ENCODE assay signal across 10 mouse cellular contexts in genomic region chr1:36554633-36555399, GRCm38 (mm10). TPM values are rescaled to one million over a fixed set of nuclear protein-coding genes. Genes with fewer than 3 reads are reported as not detected.
DNase-seq lines count a peak whose midpoint lies in the region; ATAC-seq and TF ChIP-seq lines count a peak whose summit lies in the region.
"Had no signal": no experiment of that assay in that cellular context is flagged by ENCODE, and none has a peak within 500 bp of the region (broad histone marks: within the 10 kb centered on the region; RNA-seq: fewer than 3 reads in every experiment).

No protein-coding gene starts in this region.

- peak overlapping the region; percentile 94 for H3K4me2 ChIP-seq in forebrain, embryonic 15.5 days (replicated peaks)
- H3K4me2 ChIP-seq in midbrain, embryonic 16.5 days (ENCODE audit: low read length), result peak overlapping the region; percentile 90

- H3K4me1 ChIP-seq in forebrain, embryonic 15.5 days, result peaks cover 36% of the 10 kb centered on the region
- peaks cover 28% of the 10 kb centered on the region for H3K4me1 ChIP-seq in midbrain, embryonic 16.5 days (ENCODE audit: control insufficient read depth, insufficient read depth, low read length)

- WGBS in forebrain, embryonic 15.5 days, result 79% methylated on average over 21 of the region's 21 CpGs
- 74% methylated on average over 21 of the region's 21 CpGs for WGBS in midbrain, embryonic 16.5 days

- peak overlapping the region; percentile 100 for H3K9ac ChIP-seq in forebrain, embryonic 15.5 days (replicated peaks)
- peak overlapping the region; percentile 89 for H3K9ac ChIP-seq in midbrain, embryonic 16.5 days (ENCODE audit: low read depth, low read length)

- H3K36me3 ChIP-seq in forebrain, embryonic 15.5 days, result peaks cover 55% of the 10 kb centered on the region
- peaks cover 33% of the 10 kb centered on the region for H3K36me3 ChIP-seq in midbrain, embryonic 16.5 days (ENCODE audit: control insufficient read depth, insufficient read depth, low read length)

- H3K4me3 ChIP-seq in gastrocnemius, adult 2 months, result peak overlapping the region; percentile 91
- H3K4me3 ChIP-seq in forebrain, embryonic 15.5 days, result peak overlapping the region; percentile 79
- peak overlapping the region; percentile 68; the same call in 1 of the 2 replicates for H3K4me3 ChIP-seq in midbrain, embryonic 16.5 days (ENCODE audit: low read depth, low read length)

- H3K27ac ChIP-seq in gastrocnemius, adult 2 months, result peak overlapping the region; percentile 97
- 0 out of 2 replicates have a peak overlapping the region, but pooled peaks have one; percentile 2 for H3K27ac ChIP-seq in forebrain, embryonic 15.5 days (replicated peaks)
- peak overlapping the region; percentile 20; the same call in 1 of the 2 replicates for H3K27ac ChIP-seq in midbrain, embryonic 16.5 days (ENCODE audit: low read length)

- intact Hi-C loops in gastrocnemius, adult 2 months (cut with DNase I), result no loop called here

- no peak for DNase-seq in gastrocnemius, adult 2 months
- no peak for DNase-seq in gastrocnemius, adult 8-10 months (ENCODE audit: low spot score in 2 of 2)
- DNase-seq in kidney, postnatal 10 days, result peak; percentile 73
- DNase-seq in thymus, postnatal 4 days, result no peak
- no peak for DNase-seq in B cell, adult 2 months
- no peak for DNase-seq in thymus, postnatal 36 days

- no peaks in the 10 kb centered on the region for H3K27me3 ChIP-seq in forebrain, embryonic 15.5 days
- H3K27me3 ChIP-seq in midbrain, embryonic 16.5 days (ENCODE audit: control insufficient read depth, insufficient read depth, low read depth, low read length), result no peaks in the 10 kb centered on the region

- H3K9me3 ChIP-seq in forebrain, embryonic 15.5 days, result no peaks in the 10 kb centered on the region
- H3K9me3 ChIP-seq in midbrain, embryonic 16.5 days (replicated peaks; ENCODE audit: control insufficient read depth, low read length, poor library complexity, severe bottlenecking), result no peaks in the 10 kb centered on the region

- no peak for TF ChIP-seq CTCF in gastrocnemius, adult 2 months (IDR thresholded peaks at IDR 0.05)

- no peak for ATAC-seq in forebrain, embryonic 15.5 days (replicated peaks)
- no peak for ATAC-seq in midbrain, embryonic 16.5 days

RNA-seq across cellular contexts. Expression of gene Sema4c, which starts 3.3 kb away (rescaled TPM):
- 10 to 100 TPM in 1 of 2 experiments, 1 to 10 TPM in 1; 6.8 to 10.0 TPM for total RNA-seq in gastrocnemius, adult 2 months (2021)
- total RNA-seq in gastrocnemius, adult 8-10 months (2022), result 1 to 10 TPM; 2.7 to 5.2 (median 4.6) TPM
- polyA plus RNA-seq in forebrain, embryonic 15.5 days (2015; fragmentation: Nextera tagmentation; extraction: Ambion mirVana), result 38.2 and 38.6 TPM in 2 replicates
- polyA plus RNA-seq in midbrain, embryonic 16.5 days (2015; fragmentation: Nextera tagmentation; extraction: Ambion mirVana), result 24.4 and 27.0 TPM in 2 replicates

RNA-seq across cellular contexts. Expression of gene Ankrd39, which starts 7.6 kb away (rescaled TPM):
- 1 to 10 TPM; 7.2 to 9.3 TPM for total RNA-seq in gastrocnemius, adult 2 months (2021)
- total RNA-seq in gastrocnemius, adult 8-10 months (2022), result 1 to 10 TPM; 6.3 to 9.7 (median 9.4) TPM
- polyA plus RNA-seq in forebrain, embryonic 15.5 days (2015; fragmentation: Nextera tagmentation; extraction: Ambion mirVana), result 18.2 and 19.2 TPM in 2 replicates
- polyA plus RNA-seq in midbrain, embryonic 16.5 days (2015; fragmentation: Nextera tagmentation; extraction: Ambion mirVana), result 30.6 and 32.8 TPM in 2 replicates

RNA-seq across cellular contexts. Expression of gene Gm42417, which starts 15.6 kb away (rescaled TPM):
- 1,000 to 10,000 TPM in 1 of 2 experiments, 100 to 1,000 TPM in 1; 819 to 1,877 TPM for total RNA-seq in gastrocnemius, adult 2 months (2021)
- total RNA-seq in gastrocnemius, adult 8-10 months (2022), result 1,000 to 10,000 TPM in 3 of 4 experiments, 100 to 1,000 TPM in 1; 926 to 1,454 (median 1,403) TPM
- polyA plus RNA-seq in forebrain, embryonic 15.5 days (2015; fragmentation: Nextera tagmentation; extraction: Ambion mirVana), result 1.1 TPM in 1 of 2 replicates, not detected in the other
- 0.20 and 0.75 TPM in 2 replicates for polyA plus RNA-seq in midbrain, embryonic 16.5 days (2015; fragmentation: Nextera tagmentation; extraction: Ambion mirVana)
- total RNA-seq: ES-E14 had no signal
- polyA plus RNA-seq: gonadal fat pad, adult 2 months had no signal

RNA-seq across cellular contexts. Expression of gene Ankrd23, which starts 18.1 kb away (rescaled TPM):
- total RNA-seq in gastrocnemius, adult 2 months (2021), result 1,000 to 10,000 TPM; 1,971 to 4,216 TPM
- 1,000 to 10,000 TPM; 2,275 to 3,003 (median 2,494) TPM for total RNA-seq in gastrocnemius, adult 8-10 months (2022)
- polyA plus RNA-seq in forebrain, embryonic 15.5 days (2015; fragmentation: Nextera tagmentation; extraction: Ambion mirVana), result 12.0 and 14.4 TPM in 2 replicates
- polyA plus RNA-seq in midbrain, embryonic 16.5 days (2015; fragmentation: Nextera tagmentation; extraction: Ambion mirVana), result 16.1 and 17.0 TPM in 2 replicates

RNA-seq across cellular contexts. Expression of gene Cnnm3, which starts 43.1 kb away (rescaled TPM):
- 10 to 100 TPM in 1 of 2 experiments, 1 to 10 TPM in 1; 9.7 to 12.0 TPM for total RNA-seq in gastrocnemius, adult 2 months (2021)
- total RNA-seq in gastrocnemius, adult 8-10 months (2022), result 10 to 100 TPM in 3 of 4 experiments, 1 to 10 TPM in 1; 8.9 to 12.8 (median 11.3) TPM
- 5.2 and 5.9 TPM in 2 replicates for polyA plus RNA-seq in forebrain, embryonic 15.5 days (2015; fragmentation: Nextera tagmentation; extraction: Ambion mirVana)
- 4.2 and 4.5 TPM in 2 replicates for polyA plus RNA-seq in midbrain, embryonic 16.5 days (2015; fragmentation: Nextera tagmentation; extraction: Ambion mirVana)

Comparison
In these comparisons a context has a peak if more than half of its experiments do, and no peak if none do; other contexts are left out.
1. H3K27ac ChIP-seq: peak in every context shown above with its lines; median percentile 97 in gastrocnemius, adult 2 months; 20 in midbrain, embryonic 16.5 days; 2 in forebrain, embryonic 15.5 days.